Mouse (Mus musculus) liver, embryonic 15.5 days (tissue): ENCODE measurements around the gene A830031A19Rik. TPM values are rescaled to one million over a fixed set of nuclear protein-coding genes. Genes with fewer than 3 reads are reported as not detected.

ENCODE experiments used
- ATAC-seq: fragments of 200-750 bp; cut with Nextera tagmentation; 2 replicates; pipeline ENCODE4 v1.8.0; 2017; ENCODE audit warnings: moderate number of reproducible peaks, mild to moderate bottlenecking, moderate library complexity; ENCODE audit not compliant: insufficient read depth
- H3K27ac ChIP-seq: fragments of 300-500 bp; sonication (generic); replicated peaks from 2 replicates; pipeline ENCODE4 v1.5.1; 2015; ENCODE audit warnings: mild to moderate bottlenecking, inconsistent platforms
- H3K27me3 ChIP-seq: fragments of 300-500 bp; sonication (generic); 2 replicates; pipeline ENCODE4 v1.6.1; 2015; ENCODE audit warnings: mild to moderate bottlenecking, inconsistent platforms
- H3K36me3 ChIP-seq: fragments of 300-500 bp; sonication (generic); replicated peaks from 2 replicates; pipeline ENCODE4 v1.6.1; 2015; ENCODE audit warnings: moderate library complexity, mild to moderate bottlenecking, inconsistent platforms
- H3K4me1 ChIP-seq: fragments of 300-500 bp; sonication (generic); replicated peaks from 2 replicates; pipeline ENCODE4 v1.6.1; 2015; ENCODE audit warnings: inconsistent platforms
- H3K4me2 ChIP-seq: fragments of 300-500 bp; sonication (generic); 2 replicates; pipeline ENCODE4 v1.6.1; 2015; ENCODE audit warnings: moderate library complexity, mild to moderate bottlenecking, inconsistent platforms
- H3K4me3 ChIP-seq: fragments of 300-500 bp; sonication (generic); replicated peaks from 2 replicates; pipeline ENCODE4 v1.5.1; 2015; ENCODE audit warnings: mild to moderate bottlenecking, inconsistent platforms
- H3K9ac ChIP-seq: fragments of 300-500 bp; sonication (generic); 2 replicates; pipeline ENCODE4 v1.6.1; 2015; ENCODE audit warnings: moderate library complexity, mild to moderate bottlenecking, inconsistent platforms
- H3K9me3 ChIP-seq: fragments of 300-500 bp; sonication (generic); replicated peaks from 2 replicates; pipeline ENCODE4 v1.6.1; 2016; ENCODE audit warnings: inconsistent platforms
- WGBS: fragments of 180-500 bp; shearing (Covaris S2); methylation state at CpG from one replicate; pipeline ENCODE4 v1.1.7; 2015; ENCODE audit warnings: mixed read lengths; ENCODE audit not compliant: insufficient replicate concordance; 5-methylcytosine and 5-hydroxymethylcytosine counted together
- polyA plus RNA-seq: library from polyadenylated mRNA; unstranded; fragments of >200 nt; fragmentation: Nextera tagmentation; extraction: Ambion mirVana; gene quantifications from 2 replicates; pipeline ENCODE4 v1.2.1, GENCODE M21; 2015

Gene A830031A19Rik
- polyA plus RNA-seq, 1 experiment from 2014 or later = not detected

- no peak for ATAC-seq
- H3K27ac ChIP-seq = no peak overlapping the region
- H3K9ac ChIP-seq = no peak overlapping the region
- H3K27me3 ChIP-seq = peaks cover 33% of the 10 kb centered on the region
- H3K4me2 ChIP-seq = no peak overlapping the region
- no peaks in the 10 kb centered on the region for H3K36me3 ChIP-seq
- WGBS = 57% methylated on average over 6 of the region's 6 CpGs
- H3K9me3 ChIP-seq = no peaks in the 10 kb centered on the region
- no peak overlapping the region for H3K4me3 ChIP-seq
- H3K4me1 ChIP-seq = no peaks in the 10 kb centered on the region
Measured at GRCm38 (mm10) chr11:24052882-24053281, 22.0 kb downstream of the A830031A19Rik start.

DNA sequence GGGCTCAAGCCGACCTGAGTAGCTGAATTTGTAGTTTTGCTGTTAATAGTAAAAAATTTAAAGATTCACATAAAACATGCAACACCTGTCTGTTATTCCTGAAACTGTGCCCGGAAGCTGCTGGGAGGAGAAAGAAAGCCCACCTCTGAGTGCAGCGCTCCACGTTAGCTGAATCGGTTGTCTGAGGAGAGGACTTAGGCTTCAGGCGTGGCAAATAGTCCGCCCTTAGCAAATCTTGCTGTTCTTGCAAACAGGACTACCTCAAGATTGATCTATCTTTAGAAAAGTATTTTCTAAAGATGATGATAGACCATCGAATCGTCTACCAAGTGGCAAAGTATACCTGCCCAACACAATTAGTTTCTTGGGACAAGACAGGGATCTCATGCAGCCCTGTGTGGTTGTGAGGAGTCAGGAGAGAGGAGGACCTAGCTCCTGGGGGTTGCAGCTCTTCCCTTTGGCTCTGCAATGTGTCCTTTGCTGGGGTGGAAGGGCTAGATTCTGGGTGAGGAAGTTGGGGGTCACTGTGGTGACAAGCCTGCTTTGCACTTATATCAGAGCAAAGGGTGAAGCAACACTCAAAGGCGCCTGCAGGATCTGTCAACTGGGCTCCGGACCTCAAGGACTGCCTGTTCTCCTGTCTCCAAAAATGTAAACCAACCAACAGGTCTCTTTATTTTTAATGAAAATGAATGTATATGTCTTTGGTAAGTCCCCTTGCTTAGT lies 24.7 kb downstream of the A830031A19Rik start:
- Histone ChIP-seq H3K4me2 (0 out of 2 replicates have a peak overlapping the region, but pooled peaks have one; percentile 73), H3K36me3 (no peaks in the 10 kb centered on the region), H3K4me3 (no peak overlapping the region), H3K9ac (no peak overlapping the region), H3K9me3 (no peaks in the 10 kb centered on the region), H3K4me1 (no peaks in the 10 kb centered on the region), H3K27ac (no peak overlapping the region), H3K27me3 (peaks cover 29% of the 10 kb centered on the region)
- ATAC-seq = no peak
- WGBS = 68% methylated on average over 11 of the region's 11 CpGs

DNA sequence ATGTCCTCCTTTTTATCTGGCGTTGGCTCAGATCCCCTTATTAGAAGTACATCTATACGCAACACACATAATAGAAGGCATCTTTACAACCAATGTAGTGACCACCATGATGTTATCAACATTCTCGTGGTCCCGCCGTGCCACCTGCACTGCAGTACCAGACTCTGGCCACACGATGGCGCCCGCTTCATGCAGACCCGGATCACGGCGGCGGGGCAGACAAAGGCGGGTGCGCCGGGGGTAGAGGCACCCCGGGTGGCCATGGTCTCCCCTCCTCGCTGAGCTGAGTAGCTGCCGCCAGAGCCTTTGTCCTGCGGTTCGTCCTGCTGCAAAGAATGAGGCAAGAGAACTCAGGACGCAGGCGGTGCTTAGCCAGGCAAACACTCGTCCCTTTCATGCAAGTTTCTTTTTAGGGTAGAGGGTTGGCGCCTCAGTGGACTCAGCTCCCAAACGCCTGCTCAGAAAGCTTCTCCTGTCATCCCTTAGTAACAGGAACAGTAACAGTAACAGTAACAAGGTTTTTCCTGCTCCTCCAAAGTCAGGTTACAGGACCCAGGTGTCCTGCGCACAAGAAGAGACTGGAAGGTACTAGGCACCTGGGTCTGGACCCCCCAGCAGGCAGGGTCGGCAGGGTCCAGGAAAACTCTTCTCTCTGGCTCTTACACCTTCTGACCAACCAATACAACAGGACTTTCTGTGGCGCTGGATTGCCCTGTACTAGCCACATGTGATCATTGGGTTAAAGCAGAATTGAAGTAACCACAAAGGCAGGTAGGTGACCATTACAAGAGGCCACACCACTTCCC lies 25.4 kb downstream of the A830031A19Rik start:
- H3K27ac ChIP-seq = no peak overlapping the region
- ATAC-seq = no peak
- no peaks in the 10 kb centered on the region for H3K4me1 ChIP-seq
- H3K4me3 ChIP-seq = peak overlapping the region; percentile 54
- 5% methylated on average over 28 of the region's 28 CpGs for WGBS
- peak overlapping the region; percentile 73 for H3K4me2 ChIP-seq
- H3K36me3 ChIP-seq = no peaks in the 10 kb centered on the region
- no peaks in the 10 kb centered on the region for H3K9me3 ChIP-seq
- no peak overlapping the region for H3K9ac ChIP-seq
- H3K27me3 ChIP-seq = peaks cover 29% of the 10 kb centered on the region

DNA sequence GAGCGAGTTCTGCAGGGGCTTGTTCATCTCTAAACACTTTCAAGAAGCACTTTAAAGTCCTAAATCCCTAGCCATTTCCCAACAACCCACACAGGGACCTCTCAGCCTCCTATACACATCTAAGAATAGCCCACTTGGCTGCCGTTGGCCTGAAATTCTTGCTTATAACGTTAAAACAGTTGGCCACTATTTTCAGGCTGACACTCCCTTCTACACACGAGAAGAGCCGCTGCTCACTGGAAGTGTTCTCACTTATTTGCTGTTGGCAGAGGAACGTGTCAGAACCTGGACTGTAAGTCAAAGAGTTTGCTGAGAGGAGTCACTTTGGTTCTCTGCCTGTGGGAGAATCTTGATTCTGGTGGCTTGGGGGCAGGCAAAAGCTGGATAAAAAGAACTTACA lies 30.8 kb downstream of the A830031A19Rik start:
- Histone ChIP-seq H3K27me3 (peaks cover 10% of the 10 kb centered on the region; the same call in 1 of the 2 replicates), H3K4me1 (no peaks in the 10 kb centered on the region), H3K9me3 (no peaks in the 10 kb centered on the region), H3K9ac (no peak overlapping the region), H3K4me3 (no peak overlapping the region), H3K27ac (no peak overlapping the region), H3K4me2 (no peak overlapping the region), H3K36me3 (no peaks in the 10 kb centered on the region)
- ATAC-seq = no peak
- 53% methylated on average over 6 of the region's 6 CpGs for WGBS

DNA sequence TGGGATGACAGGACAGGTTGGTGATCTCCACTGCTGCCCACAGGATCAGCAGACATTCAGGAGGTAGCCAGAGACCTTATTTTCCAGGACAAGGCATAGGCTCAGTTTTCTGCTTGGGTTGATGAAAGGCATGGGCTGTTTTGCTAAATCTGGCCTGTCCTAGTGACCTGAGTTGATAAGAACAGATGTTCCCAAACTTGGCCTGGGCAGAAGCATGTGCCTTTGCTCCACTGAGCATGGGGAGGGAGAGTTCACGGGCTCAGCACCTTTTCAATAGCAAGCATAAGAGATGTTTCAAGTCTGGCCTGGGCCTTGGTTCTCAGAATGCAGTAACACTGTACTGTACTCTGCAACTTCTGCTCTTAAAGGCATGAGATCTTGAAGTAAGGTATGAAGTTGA lies 54.1 kb downstream of the A830031A19Rik start:
- WGBS = 43% methylated on average over 1 of the region's 1 CpGs

GRCm38 (mm10) chr11:24018783-24019182 lies 56.1 kb downstream of the A830031A19Rik start:
- Histone ChIP-seq H3K4me2 (no peak overlapping the region), H3K9ac (no peak overlapping the region), H3K4me3 (no peak overlapping the region), H3K27me3 (no peaks in the 10 kb centered on the region), H3K4me1 (no peaks in the 10 kb centered on the region), H3K36me3 (no peaks in the 10 kb centered on the region), H3K27ac (no peak overlapping the region), H3K9me3 (no peaks in the 10 kb centered on the region)
- WGBS = 42% methylated on average over 2 of the region's 2 CpGs
- ATAC-seq = no peak

More for the DNA sequence above, 54.1 kb downstream of the A830031A19Rik start:
- Histone ChIP-seq H3K27me3 (no peaks in the 10 kb centered on the region), H3K4me2 (no peak overlapping the region), H3K4me1 (no peaks in the 10 kb centered on the region), H3K9ac (no peak overlapping the region), H3K9me3 (no peaks in the 10 kb centered on the region), H3K36me3 (no peaks in the 10 kb centered on the region), H3K27ac (no peak overlapping the region), H3K4me3 (no peak overlapping the region)
- no peak for ATAC-seq

DNA sequence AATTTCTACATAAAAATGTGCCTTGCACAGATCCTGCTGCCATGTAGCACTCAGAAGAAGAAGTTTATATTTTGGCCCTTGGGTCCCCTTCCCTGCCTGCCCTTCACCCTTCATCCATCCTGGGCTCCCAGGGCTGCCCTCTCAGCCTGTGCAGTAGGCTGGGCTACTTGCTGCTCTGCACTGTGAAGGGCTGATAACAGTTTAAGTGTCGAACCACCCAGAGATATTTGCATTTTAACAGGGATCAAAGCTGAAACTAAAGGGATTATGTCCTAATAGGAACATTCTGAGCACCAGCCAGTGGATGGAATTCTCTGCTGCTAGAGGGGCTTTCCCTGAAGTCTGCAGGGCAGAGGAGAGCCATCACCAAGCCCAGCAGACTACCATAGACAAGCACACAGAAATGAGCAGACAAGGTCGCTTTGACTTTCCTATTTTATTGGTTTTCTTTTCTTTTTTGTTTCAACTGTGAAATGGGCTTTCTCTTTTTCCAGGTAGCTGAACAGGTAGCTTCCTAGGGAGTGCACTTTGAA lies 58.1 kb downstream of the A830031A19Rik start:
- no peaks in the 10 kb centered on the region for H3K27me3 ChIP-seq
- no peak for ATAC-seq
- H3K4me1 ChIP-seq = no peaks in the 10 kb centered on the region
- no peak overlapping the region for H3K9ac ChIP-seq
- H3K4me2 ChIP-seq = no peak overlapping the region
- no peak overlapping the region for H3K27ac ChIP-seq
- H3K36me3 ChIP-seq = no peaks in the 10 kb centered on the region
- no peak overlapping the region for H3K4me3 ChIP-seq
- H3K9me3 ChIP-seq = no peaks in the 10 kb centered on the region
- 26% methylated on average over 2 of the region's 2 CpGs for WGBS

GRCm38 (mm10) chr11:24016049-24016448 lies 58.8 kb downstream of the A830031A19Rik start:
- Histone ChIP-seq H3K27me3 (no peaks in the 10 kb centered on the region), H3K27ac (no peak overlapping the region), H3K4me3 (no peak overlapping the region), H3K4me2 (no peak overlapping the region), H3K9ac (no peak overlapping the region), H3K36me3 (no peaks in the 10 kb centered on the region), H3K4me1 (no peaks in the 10 kb centered on the region), H3K9me3 (no peaks in the 10 kb centered on the region)
- ATAC-seq = no peak
- WGBS = 70% methylated on average over 3 of the region's 3 CpGs

DNA sequence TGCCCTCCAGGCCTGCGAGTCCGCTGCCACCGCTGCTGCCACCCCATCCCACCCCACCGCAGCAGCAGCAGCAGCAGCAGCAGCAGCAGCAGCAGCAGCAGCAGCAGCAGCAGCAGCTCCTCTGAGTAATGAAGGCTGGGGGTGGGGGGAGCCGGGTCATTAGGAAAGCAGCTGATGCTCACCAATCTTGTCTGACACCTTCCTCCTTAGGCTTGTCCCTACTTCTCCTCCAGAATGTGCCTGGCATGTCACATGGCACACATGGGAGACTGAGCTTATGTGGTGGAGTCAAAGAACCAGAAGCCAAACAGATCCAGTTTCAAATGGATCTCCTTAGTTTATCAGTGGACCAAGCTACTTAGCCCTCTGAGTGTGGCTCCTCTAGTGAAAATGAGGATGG lies 60.2 kb downstream of the A830031A19Rik start:
- no peaks in the 10 kb centered on the region for H3K36me3 ChIP-seq
- no peak for ATAC-seq
- 55% methylated on average over 5 of the region's 5 CpGs for WGBS

GRCm38 (mm10) chr11:24012301-24012700 lies 62.6 kb downstream of the A830031A19Rik start:
- Histone ChIP-seq H3K27me3 (no peaks in the 10 kb centered on the region), H3K4me2 (no peak overlapping the region), H3K9me3 (no peaks in the 10 kb centered on the region), H3K9ac (no peak overlapping the region), H3K4me1 (no peaks in the 10 kb centered on the region), H3K4me3 (no peak overlapping the region), H3K36me3 (no peaks in the 10 kb centered on the region), H3K27ac (no peak overlapping the region)
- ATAC-seq = no peak
- 51% methylated on average over 1 of the region's 1 CpGs for WGBS

More for the DNA sequence above, 60.2 kb downstream of the A830031A19Rik start:
- no peaks in the 10 kb centered on the region for H3K27me3 ChIP-seq
- no peak overlapping the region for H3K4me3 ChIP-seq
- no peak overlapping the region for H3K9ac ChIP-seq
- H3K27ac ChIP-seq = no peak overlapping the region
- no peaks in the 10 kb centered on the region for H3K4me1 ChIP-seq
- H3K9me3 ChIP-seq = no peaks in the 10 kb centered on the region
- H3K4me2 ChIP-seq = no peak overlapping the region

DNA sequence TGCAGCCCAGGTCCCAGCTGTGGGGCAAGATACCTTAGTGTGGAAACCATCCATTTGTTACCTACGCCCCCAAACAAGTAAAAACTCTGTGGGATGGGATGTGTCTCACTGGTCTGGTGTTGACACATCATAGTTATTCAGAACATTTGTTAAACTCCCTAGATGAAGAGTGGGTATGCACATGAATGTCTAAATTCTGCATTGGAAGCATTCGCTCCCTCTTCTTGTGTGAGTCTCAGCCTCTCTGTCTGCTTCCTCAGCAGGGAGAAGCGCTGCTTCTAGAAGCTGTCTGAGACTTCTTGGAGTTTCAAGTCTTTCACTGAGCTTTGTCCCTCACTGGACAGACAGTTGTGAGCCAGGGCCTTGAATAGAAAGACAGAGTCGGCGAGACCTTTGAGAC lies 65.9 kb downstream of the A830031A19Rik start:
- H3K9me3 ChIP-seq = no peaks in the 10 kb centered on the region
- 59% methylated on average over 5 of the region's 5 CpGs for WGBS
- H3K4me3 ChIP-seq = no peak overlapping the region
- H3K36me3 ChIP-seq = no peaks in the 10 kb centered on the region
- no peaks in the 10 kb centered on the region; the same call in 1 of the 2 replicates for H3K27me3 ChIP-seq
- no peak overlapping the region for H3K9ac ChIP-seq
- H3K4me2 ChIP-seq = no peak overlapping the region
- no peak overlapping the region for H3K27ac ChIP-seq
- no peak for ATAC-seq
- no peaks in the 10 kb centered on the region for H3K4me1 ChIP-seq
